Mouse (Mus musculus): ENCODE measurements at regions not wholly inside any gene's neighbourhood (a gene's known extent, or its start where the extent isn't known, plus 50 kb on each side); places are given as distances from the start of the nearest gene placed in this dataset.

DNA sequence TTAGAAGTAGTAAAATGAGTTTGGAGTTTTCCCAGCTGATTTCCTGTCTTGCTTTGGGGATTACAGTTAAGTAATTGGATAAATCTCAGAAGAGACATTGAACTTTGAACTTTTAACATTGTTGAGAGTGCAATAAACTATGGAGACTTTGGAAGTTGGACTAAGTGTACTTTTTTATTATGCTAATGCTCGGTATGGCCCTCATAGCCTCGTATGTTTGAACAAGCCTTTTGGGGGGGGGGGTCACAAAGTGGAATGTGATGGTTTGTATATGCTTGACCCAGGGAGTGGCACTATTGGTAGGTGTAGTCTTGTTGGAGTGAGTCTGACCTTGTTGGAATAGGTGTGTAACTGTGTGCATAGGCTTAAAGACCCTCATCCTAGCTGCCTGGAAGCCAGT is 396.4 kb downstream of the Rab38 start:
- H3K4me2 ChIP-seq (ENCODE audit: low read depth, low read length), result no peak overlapping the region
- H3K36me3 ChIP-seq (ENCODE audit: control insufficient read depth, insufficient read depth, low read length), result no peaks in the 10 kb centered on the region
- no peaks in the 10 kb centered on the region for H3K27me3 ChIP-seq (replicated peaks; ENCODE audit: control insufficient read depth, insufficient read depth, low read length)
- 73% methylated on average over 2 of the region's 2 CpGs for WGBS
- no peak overlapping the region for H3K27ac ChIP-seq (replicated peaks; ENCODE audit: low read depth, low read length)
- ATAC-seq (ENCODE audit: low read depth), result no peak
- H3K9ac ChIP-seq (ENCODE audit: low read depth, low read length), result no peak overlapping the region
- DNase-seq (ENCODE audit: low spot score), result no peak
- no peak overlapping the region for H3K4me3 ChIP-seq (ENCODE audit: low read depth, low read length)
- no peaks in the 10 kb centered on the region for H3K4me1 ChIP-seq (ENCODE audit: control insufficient read depth, insufficient read depth, low read length)
- no peaks in the 10 kb centered on the region for H3K9me3 ChIP-seq (ENCODE audit: control insufficient read depth, low read length)

DNA sequence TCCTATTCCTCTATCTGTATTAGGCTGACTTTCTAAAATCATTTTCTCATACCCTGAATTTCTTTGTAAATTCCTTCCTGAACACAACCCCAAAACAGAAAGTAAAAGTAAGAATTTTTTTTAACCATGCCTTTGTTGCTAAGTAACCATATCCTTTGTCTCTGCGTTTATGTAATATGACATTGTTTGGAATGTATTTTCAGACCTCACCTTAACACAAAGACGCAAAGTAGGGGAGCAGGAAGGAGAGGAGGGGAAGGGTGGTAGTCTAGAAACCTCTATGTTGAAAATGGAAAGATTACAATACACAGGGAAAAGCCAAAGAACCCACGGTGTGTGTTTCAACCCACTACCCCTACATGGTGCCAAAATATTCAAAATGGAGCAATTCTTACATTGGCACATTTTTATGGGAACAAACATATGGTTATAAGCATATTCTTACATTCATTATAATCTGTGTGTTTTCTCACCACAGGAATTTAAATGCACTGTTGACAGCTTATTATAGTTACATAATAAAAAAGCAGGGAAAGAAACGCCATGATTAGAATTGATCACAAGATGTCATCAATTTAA is 418.0 kb downstream of the Rab38 start:
- Histone ChIP-seq H3K4me3 (ENCODE audit: low read depth, low read length) (no peak overlapping the region), H3K4me1 (ENCODE audit: control insufficient read depth, insufficient read depth, low read length) (no peaks in the 10 kb centered on the region), H3K27ac (replicated peaks; ENCODE audit: low read depth, low read length) (no peak overlapping the region), H3K9ac (ENCODE audit: low read depth, low read length) (no peak overlapping the region), H3K9me3 (ENCODE audit: control insufficient read depth, low read length) (no peaks in the 10 kb centered on the region), H3K4me2 (ENCODE audit: low read depth, low read length) (no peak overlapping the region), H3K36me3 (ENCODE audit: control insufficient read depth, insufficient read depth, low read length) (no peaks in the 10 kb centered on the region), H3K27me3 (replicated peaks; ENCODE audit: control insufficient read depth, insufficient read depth, low read length) (no peaks in the 10 kb centered on the region)
- WGBS, result 75% methylated on average over 4 of the region's 4 CpGs
- DNase-seq (ENCODE audit: low spot score), result no peak
- no peak for ATAC-seq (ENCODE audit: low read depth)

Data from embryonic facial prominence, embryonic 14.5 days (tissue).